Mouse (Mus musculus): ENCODE results near the gene Prdm2. TPM values are rescaled to one million over a fixed set of nuclear protein-coding genes. Genes with fewer than 3 reads are reported as not detected.

Prdm2 gene
- total and polyA plus RNA-seq, 2 experiments from 2014 or later, result 11.0 to 16.6 TPM

GRCm38 (mm10) chr4:143147666-143148065, 65.1 kb downstream of the Prdm2 start:
- H3K27ac ChIP-seq, result no peak overlapping the region

GRCm38 (mm10) chr4:143143615-143144014, 69.2 kb downstream of the Prdm2 start:
- H3K27me3 ChIP-seq (ENCODE audit: insufficient read depth, low read length), result no peaks in the 10 kb centered on the region
- no peak overlapping the region for H3K27ac ChIP-seq
- H3K4me3 ChIP-seq (ENCODE audit: low read length), result no peak overlapping the region
- 0 out of 2 replicates have a peak, but pooled peaks cover 10% of the 10 kb centered on the region for H3K36me3 ChIP-seq (ENCODE audit: insufficient read depth, low read length)
- no peaks in the 10 kb centered on the region for H3K4me1 ChIP-seq (ENCODE audit: insufficient read depth, low read length)
- ATAC-seq, result no peak
- WGBS, result 50% methylated on average over 7 of the region's 7 CpGs
- no peak overlapping the region for H3K9ac ChIP-seq (replicated peaks; ENCODE audit: low read length)
- no peaks in the 10 kb centered on the region for H3K9me3 ChIP-seq (ENCODE audit: low read length)
- H3K4me2 ChIP-seq (ENCODE audit: low read depth, low read length), result no peak overlapping the region
- no peak for DNase-seq (ENCODE audit: low spot score)
- no peak for TF ChIP-seq CTCF (IDR thresholded peaks at IDR 0.05; ENCODE audit: low read depth)

More at GRCm38 (mm10) chr4:143147666-143148065, 65.1 kb downstream of the Prdm2 start:
- H3K4me1 ChIP-seq (ENCODE audit: insufficient read depth, low read length), result no peaks in the 10 kb centered on the region
- 87% methylated on average over 3 of the region's 3 CpGs for WGBS
- H3K27me3 ChIP-seq (ENCODE audit: insufficient read depth, low read length), result no peaks in the 10 kb centered on the region
- no peaks in the 10 kb centered on the region for H3K36me3 ChIP-seq (ENCODE audit: insufficient read depth, low read length)
- no peak overlapping the region for H3K4me2 ChIP-seq (ENCODE audit: low read depth, low read length)
- DNase-seq (ENCODE audit: low spot score) (no peak), ATAC-seq (no peak)
- no peak overlapping the region for H3K4me3 ChIP-seq (ENCODE audit: low read length)
- H3K9me3 ChIP-seq (ENCODE audit: low read length), result no peaks in the 10 kb centered on the region
- no peak for TF ChIP-seq CTCF (IDR thresholded peaks at IDR 0.05; ENCODE audit: low read depth)
- no peak overlapping the region for H3K9ac ChIP-seq (replicated peaks; ENCODE audit: low read length)

- H3K4me1 ChIP-seq (ENCODE audit: insufficient read depth, low read length), result no peaks in the 10 kb centered on the region
- TF ChIP-seq CTCF (IDR thresholded peaks at IDR 0.05; ENCODE audit: low read depth), result no peak
- ATAC-seq, result no peak
- H3K9me3 ChIP-seq (ENCODE audit: low read length), result no peaks in the 10 kb centered on the region
- no peak overlapping the region for H3K9ac ChIP-seq (replicated peaks; ENCODE audit: low read length)
- DNase-seq (ENCODE audit: low spot score), result no peak
- no peaks in the 10 kb centered on the region for H3K27me3 ChIP-seq (ENCODE audit: insufficient read depth, low read length)
- H3K4me2 ChIP-seq (ENCODE audit: low read depth, low read length), result no peak overlapping the region
- H3K4me3 ChIP-seq (ENCODE audit: low read length), result no peak overlapping the region
- 80% methylated on average over 12 of the region's 12 CpGs for WGBS
- H3K27ac ChIP-seq, result no peak overlapping the region
- H3K36me3 ChIP-seq (ENCODE audit: insufficient read depth, low read length), result 0 out of 2 replicates have a peak, but pooled peaks cover 10% of the 10 kb centered on the region
Measured at GRCm38 (mm10) chr4:143141645-143142259, 71.0 kb downstream of the Prdm2 start.

- Histone ChIP-seq H3K27ac (no peak overlapping the region), H3K27me3 (ENCODE audit: insufficient read depth, low read length) (no peaks in the 10 kb centered on the region), H3K9me3 (ENCODE audit: low read length) (no peaks in the 10 kb centered on the region), H3K36me3 (ENCODE audit: insufficient read depth, low read length) (0 out of 2 replicates have a peak, but pooled peaks cover 10% of the 10 kb centered on the region), H3K4me2 (ENCODE audit: low read depth, low read length) (no peak overlapping the region), H3K4me1 (ENCODE audit: insufficient read depth, low read length) (no peaks in the 10 kb centered on the region), H3K4me3 (ENCODE audit: low read length) (no peak overlapping the region), H3K9ac (replicated peaks; ENCODE audit: low read length) (no peak overlapping the region)
- TF ChIP-seq CTCF (IDR thresholded peaks at IDR 0.05; ENCODE audit: low read depth), result no peak
- 94% methylated on average over 3 of the region's 3 CpGs for WGBS
- DNase-seq (ENCODE audit: low spot score) (no peak), ATAC-seq (no peak)
Measured at GRCm38 (mm10) chr4:143140940-143141339, 71.9 kb downstream of the Prdm2 start.

GRCm38 (mm10) chr4:143132433-143132832, 80.4 kb downstream of the Prdm2 start:
- DNase-seq (ENCODE audit: low spot score), result no peak
- Histone ChIP-seq H3K27me3 (ENCODE audit: insufficient read depth, low read length) (no peaks in the 10 kb centered on the region), H3K4me2 (ENCODE audit: low read depth, low read length) (no peak overlapping the region), H3K9me3 (ENCODE audit: low read length) (no peaks in the 10 kb centered on the region), H3K27ac (no peak overlapping the region), H3K4me1 (ENCODE audit: insufficient read depth, low read length) (no peaks in the 10 kb centered on the region), H3K36me3 (ENCODE audit: insufficient read depth, low read length) (peaks cover 50% of the 10 kb centered on the region), H3K4me3 (ENCODE audit: low read length) (no peak overlapping the region), H3K9ac (replicated peaks; ENCODE audit: low read length) (no peak overlapping the region)
- WGBS, result 91% methylated on average over 7 of the region's 7 CpGs
- TF ChIP-seq CTCF (IDR thresholded peaks at IDR 0.05; ENCODE audit: low read depth), result no peak
- ATAC-seq, result no peak

GRCm38 (mm10) chr4:143130441-143130840, 82.4 kb downstream of the Prdm2 start:
- Histone ChIP-seq H3K27me3 (ENCODE audit: insufficient read depth, low read length) (no peaks in the 10 kb centered on the region), H3K9ac (replicated peaks; ENCODE audit: low read length) (no peak overlapping the region), H3K27ac (no peak overlapping the region), H3K9me3 (ENCODE audit: low read length) (no peaks in the 10 kb centered on the region), H3K4me1 (ENCODE audit: insufficient read depth, low read length) (no peaks in the 10 kb centered on the region), H3K4me3 (ENCODE audit: low read length) (no peak overlapping the region), H3K36me3 (ENCODE audit: insufficient read depth, low read length) (peaks cover 50% of the 10 kb centered on the region), H3K4me2 (ENCODE audit: low read depth, low read length) (no peak overlapping the region)
- no peak for TF ChIP-seq CTCF (IDR thresholded peaks at IDR 0.05; ENCODE audit: low read depth)
- 95% methylated on average over 5 of the region's 5 CpGs for WGBS
- no peak for ATAC-seq
- DNase-seq (ENCODE audit: low spot score), result no peak

- Histone ChIP-seq H3K4me1 (ENCODE audit: insufficient read depth, low read length) (no peaks in the 10 kb centered on the region), H3K4me2 (ENCODE audit: low read depth, low read length) (no peak overlapping the region), H3K9me3 (ENCODE audit: low read length) (no peaks in the 10 kb centered on the region), H3K27me3 (ENCODE audit: insufficient read depth, low read length) (no peaks in the 10 kb centered on the region), H3K9ac (replicated peaks; ENCODE audit: low read length) (no peak overlapping the region), H3K4me3 (ENCODE audit: low read length) (no peak overlapping the region), H3K27ac (no peak overlapping the region), H3K36me3 (ENCODE audit: insufficient read depth, low read length) (peaks cover 40% of the 10 kb centered on the region)
- ATAC-seq (no peak), DNase-seq (ENCODE audit: low spot score) (no peak)
- no peak for TF ChIP-seq CTCF (IDR thresholded peaks at IDR 0.05; ENCODE audit: low read depth)
- WGBS, result 80% methylated on average over 4 of the region's 4 CpGs
Measured at GRCm38 (mm10) chr4:143129261-143129760, 83.5 kb downstream of the Prdm2 start.

Measured in hindbrain, postnatal 0 days (tissue).